Mouse (Mus musculus): ENCODE results near the gene Cdc25a.

DNA sequence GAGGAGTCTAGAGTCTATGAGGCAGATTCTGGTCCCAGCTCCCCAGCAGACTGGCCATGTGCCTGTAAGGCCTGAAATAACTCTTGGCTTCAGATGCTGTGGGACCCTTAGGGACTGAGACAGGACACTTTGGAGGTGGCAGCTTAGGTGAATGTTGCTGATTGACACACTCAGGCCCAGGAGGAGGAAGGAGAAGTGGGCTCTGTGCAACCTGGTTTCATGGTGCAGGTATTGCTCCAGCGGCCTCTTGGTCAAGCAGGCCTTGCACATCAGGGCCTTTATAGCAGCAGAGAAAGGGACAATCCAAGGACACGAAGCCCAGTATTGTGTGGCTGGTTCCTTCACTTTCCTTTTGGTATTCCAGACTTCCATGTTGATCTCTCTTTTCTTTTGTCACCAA is 21.0 kb upstream of the Cdc25a start:
- no peak for TF ChIP-seq CTCF (IDR thresholded peaks at IDR 0.05; ENCODE audit: extremely low read depth, insufficient read length, insufficient replicate concordance, low read depth, low read length)
- no peak for TF ChIP-seq POLR2A (IDR thresholded peaks at IDR 0.05; ENCODE audit: low read depth, low read length)

Measured in small intestine, adult 2 months (tissue).